Mouse (Mus musculus) liver (tissue): ENCODE measurements at regions not wholly inside any gene's neighbourhood (a gene's known extent, or its start where the extent isn't known, plus 50 kb on each side); places are given as distances from the start of the nearest gene placed in this dataset.

Experiments
- DNase-seq: peaks from one replicate; pipeline ENCODE4 v3.0.0-alpha.2; 2020; ENCODE audit warnings: mixed read lengths

GRCm38 (mm10) chr5:43139813-43140212 lies 93.2 kb upstream of the Cpeb2 start:
- no peak for DNase-seq

- no peak for DNase-seq
These were observed 87.0 kb upstream of the Cpeb2 start for GRCm38 (mm10) chr5:43145939-43146338.

GRCm38 (mm10) chr5:43146928-43147327 lies 86.0 kb upstream of the Cpeb2 start:
- DNase-seq = no peak

GRCm38 (mm10) chr5:43148486-43148885 lies 84.5 kb upstream of the Cpeb2 start:
- DNase-seq = no peak

- DNase-seq = no peak
These were observed 83.4 kb upstream of the Cpeb2 start for GRCm38 (mm10) chr5:43149559-43149958.

GRCm38 (mm10) chr5:43151099-43151774 lies 81.7 kb upstream of the Cpeb2 start:
- no peak for DNase-seq

- no peak for DNase-seq
These were observed 80.8 kb upstream of the Cpeb2 start for GRCm38 (mm10) chr5:43152119-43152611.

GRCm38 (mm10) chr5:43152881-43153280 lies 80.1 kb upstream of the Cpeb2 start:
- DNase-seq = no peak

GRCm38 (mm10) chr5:43156771-43157170 lies 76.2 kb upstream of the Cpeb2 start:
- DNase-seq = no peak

- DNase-seq = no peak
These were observed 72.8 kb upstream of the Cpeb2 start for GRCm38 (mm10) chr5:43160140-43160539.

- no peak for DNase-seq
These were observed 51.5 kb upstream of the Cpeb2 start for GRCm38 (mm10) chr5:43181475-43181874.
